Mouse (Mus musculus): ENCODE data around the gene Ncoa5. TPM values are rescaled to one million over a fixed set of nuclear protein-coding genes. Genes with fewer than 3 reads are reported as not detected.
A peak's percentile ranks its signal among the peaks of the same experiment; 100 is the strongest.

Ncoa5 gene
- polyA plus RNA-seq, 1 experiment, result 33.0 TPM

- no peak for TF ChIP-seq CTCF (IDR thresholded peaks at IDR 0.05; ENCODE audit: low read depth, low read length)
- no peak for TF ChIP-seq POLR2A (IDR thresholded peaks at IDR 0.05; ENCODE audit: borderline replicate concordance, low read depth, low read length)
- no peak overlapping the region for H3K4me3 ChIP-seq (ENCODE audit: insufficient read depth, low read length)
- H3K4me1 ChIP-seq (ENCODE audit: control insufficient read depth, insufficient read depth, low read length), result peaks cover 8% of the 10 kb centered on the region
Observed at GRCm38 (mm10) chr2:165050826-165051548, 16.3 kb upstream of the Ncoa5 start.

GRCm38 (mm10) chr2:165049044-165049443 lies 14.4 kb upstream of the Ncoa5 start:
- no peak overlapping the region for H3K27ac ChIP-seq (ENCODE audit: insufficient read depth, low read depth, low read length)
- H3K4me3 ChIP-seq (ENCODE audit: insufficient read depth, low read length), result no peak overlapping the region
- H3K4me1 ChIP-seq (ENCODE audit: control insufficient read depth, insufficient read depth, low read length), result no peaks in the 10 kb centered on the region
- TF ChIP-seq POLR2A (IDR thresholded peaks at IDR 0.05; ENCODE audit: borderline replicate concordance, low read depth, low read length) (no peak), CTCF (IDR thresholded peaks at IDR 0.05; ENCODE audit: low read depth, low read length) (no peak)

More at GRCm38 (mm10) chr2:165050826-165051548, 16.3 kb upstream of the Ncoa5 start:
- no peak overlapping the region for H3K27ac ChIP-seq (ENCODE audit: insufficient read depth, low read depth, low read length)

GRCm38 (mm10) chr2:165043729-165044128 lies 9.1 kb upstream of the Ncoa5 start:
- peaks cover 14% of the 10 kb centered on the region for H3K4me1 ChIP-seq (ENCODE audit: control insufficient read depth, insufficient read depth, low read length)
- TF ChIP-seq CTCF (IDR thresholded peaks at IDR 0.05; ENCODE audit: low read depth, low read length) (no peak), POLR2A (IDR thresholded peaks at IDR 0.05; ENCODE audit: borderline replicate concordance, low read depth, low read length) (no peak)
- H3K27ac ChIP-seq (ENCODE audit: insufficient read depth, low read depth, low read length), result no peak overlapping the region
- no peak overlapping the region for H3K4me3 ChIP-seq (ENCODE audit: insufficient read depth, low read length)

- TF ChIP-seq CTCF (IDR thresholded peaks at IDR 0.05; ENCODE audit: low read depth, low read length), result no peak
- no peak for TF ChIP-seq POLR2A (IDR thresholded peaks at IDR 0.05; ENCODE audit: borderline replicate concordance, low read depth, low read length)
- H3K4me1 ChIP-seq (ENCODE audit: control insufficient read depth, insufficient read depth, low read length), result peaks cover 14% of the 10 kb centered on the region
- H3K4me3 ChIP-seq (ENCODE audit: insufficient read depth, low read length), result peak overlapping the region; percentile 31
- peak overlapping the region; percentile 60; the same call in 1 of the 2 replicates for H3K27ac ChIP-seq (ENCODE audit: insufficient read depth, low read depth, low read length)
Observed at GRCm38 (mm10) chr2:165043090-165043636, 8.5 kb upstream of the Ncoa5 start.

GRCm38 (mm10) chr2:165042126-165042525 lies 7.5 kb upstream of the Ncoa5 start:
- Histone ChIP-seq H3K27ac (ENCODE audit: insufficient read depth, low read depth, low read length) (no peak overlapping the region), H3K4me1 (ENCODE audit: control insufficient read depth, insufficient read depth, low read length) (peaks cover 16% of the 10 kb centered on the region), H3K4me3 (ENCODE audit: insufficient read depth, low read length) (no peak overlapping the region)
- TF ChIP-seq POLR2A (IDR thresholded peaks at IDR 0.05; ENCODE audit: borderline replicate concordance, low read depth, low read length) (no peak), CTCF (IDR thresholded peaks at IDR 0.05; ENCODE audit: low read depth, low read length) (no peak)

- Histone ChIP-seq H3K27ac (ENCODE audit: insufficient read depth, low read depth, low read length) (no peak overlapping the region), H3K4me3 (ENCODE audit: insufficient read depth, low read length) (no peak overlapping the region), H3K4me1 (ENCODE audit: control insufficient read depth, insufficient read depth, low read length) (peaks cover 24% of the 10 kb centered on the region)
- TF ChIP-seq POLR2A (IDR thresholded peaks at IDR 0.05; ENCODE audit: borderline replicate concordance, low read depth, low read length) (no peak), CTCF (IDR thresholded peaks at IDR 0.05; ENCODE audit: low read depth, low read length) (no peak)
Observed at GRCm38 (mm10) chr2:165037415-165037814, 2.7 kb upstream of the Ncoa5 start.

GRCm38 (mm10) chr2:165035058-165035431 lies 378 bp upstream of the Ncoa5 start:
- peaks cover 20% of the 10 kb centered on the region for H3K4me1 ChIP-seq (ENCODE audit: control insufficient read depth, insufficient read depth, low read length)
- H3K4me3 ChIP-seq (ENCODE audit: insufficient read depth, low read length), result peak overlapping the region; percentile 76; the same call in 1 of the 2 replicates
- no peak overlapping the region for H3K27ac ChIP-seq (ENCODE audit: insufficient read depth, low read depth, low read length)
- TF ChIP-seq POLR2A (IDR thresholded peaks at IDR 0.05; ENCODE audit: borderline replicate concordance, low read depth, low read length) (no peak), CTCF (IDR thresholded peaks at IDR 0.05; ENCODE audit: low read depth, low read length) (no peak)

GRCm38 (mm10) chr2:165033306-165033705 lies 1.4 kb downstream of the Ncoa5 start:
- Histone ChIP-seq H3K4me3 (ENCODE audit: insufficient read depth, low read length) (peak overlapping the region; percentile 76), H3K4me1 (ENCODE audit: control insufficient read depth, insufficient read depth, low read length) (peaks cover 26% of the 10 kb centered on the region), H3K27ac (ENCODE audit: insufficient read depth, low read depth, low read length) (no peak overlapping the region)
- TF ChIP-seq POLR2A (IDR thresholded peaks at IDR 0.05; ENCODE audit: borderline replicate concordance, low read depth, low read length), result no peak
- TF ChIP-seq CTCF (IDR thresholded peaks at IDR 0.05; ENCODE audit: low read depth, low read length), result no peak

GRCm38 (mm10) chr2:165032533-165032932 lies 2.1 kb downstream of the Ncoa5 start:
- TF ChIP-seq POLR2A (IDR thresholded peaks at IDR 0.05; ENCODE audit: borderline replicate concordance, low read depth, low read length) (no peak), CTCF (IDR thresholded peaks at IDR 0.05; ENCODE audit: low read depth, low read length) (no peak)
- Histone ChIP-seq H3K4me1 (ENCODE audit: control insufficient read depth, insufficient read depth, low read length) (peaks cover 30% of the 10 kb centered on the region), H3K27ac (ENCODE audit: insufficient read depth, low read depth, low read length) (no peak overlapping the region), H3K4me3 (ENCODE audit: insufficient read depth, low read length) (no peak overlapping the region)

GRCm38 (mm10) chr2:165027163-165027562 lies 7.5 kb downstream of the Ncoa5 start:
- H3K4me3 ChIP-seq (ENCODE audit: insufficient read depth, low read length), result no peak overlapping the region

More at GRCm38 (mm10) chr2:165027163-165027562, 7.5 kb downstream of the Ncoa5 start:
- no peak overlapping the region for H3K27ac ChIP-seq (ENCODE audit: insufficient read depth, low read depth, low read length)
- TF ChIP-seq POLR2A (IDR thresholded peaks at IDR 0.05; ENCODE audit: borderline replicate concordance, low read depth, low read length) (no peak), CTCF (IDR thresholded peaks at IDR 0.05; ENCODE audit: low read depth, low read length) (no peak)
- H3K4me1 ChIP-seq (ENCODE audit: control insufficient read depth, insufficient read depth, low read length), result peaks cover 25% of the 10 kb centered on the region
